Mouse (Mus musculus) liver, embryonic 16.5 days (tissue): ENCODE measurements around the gene Zfp287. TPM values are rescaled to one million over a fixed set of nuclear protein-coding genes. Genes with fewer than 3 reads are reported as not detected.

Experiments used
- ATAC-seq: fragments of 200-750 bp; cut with Nextera tagmentation; 2 replicates; pipeline ENCODE4 v1.8.0; 2017; ENCODE audit warnings: low read depth, mild to moderate bottlenecking, moderate number of reproducible peaks, moderate library complexity
- H3K27ac ChIP-seq: fragments of 300-500 bp; sonication (generic); 2 replicates; pipeline ENCODE4 v1.5.1; 2014; ENCODE audit warnings: mild to moderate bottlenecking, low read length
- H3K27me3 ChIP-seq: fragments of 300-500 bp; sonication (generic); 2 replicates; pipeline ENCODE4 v1.6.1; 2014; ENCODE audit warnings: low read depth, low read length, mixed read lengths; ENCODE audit not compliant: control insufficient read depth, insufficient read depth
- H3K36me3 ChIP-seq: fragments of 300-500 bp; sonication (generic); 2 replicates; pipeline ENCODE4 v1.6.1; 2014; ENCODE audit warnings: mild to moderate bottlenecking; ENCODE audit not compliant: control insufficient read depth, insufficient read depth
- H3K4me1 ChIP-seq: fragments of 300-500 bp; sonication (generic); 2 replicates; pipeline ENCODE4 v1.6.1; 2014; ENCODE audit warnings: low read depth, low read length, mixed read lengths; ENCODE audit not compliant: control insufficient read depth
- H3K4me2 ChIP-seq: fragments of 300-500 bp; sonication (generic); 2 replicates; pipeline ENCODE4 v1.6.1; 2014; ENCODE audit warnings: low read depth, low read length, mixed read lengths
- H3K4me3 ChIP-seq: fragments of 300-500 bp; sonication (generic); 2 replicates; pipeline ENCODE4 v1.5.1; 2014; ENCODE audit warnings: low read depth, mild to moderate bottlenecking, low read length
- H3K9ac ChIP-seq: fragments of 300-500 bp; sonication (generic); 2 replicates; pipeline ENCODE4 v1.6.1; 2014; ENCODE audit warnings: low read depth, low read length
- H3K9me3 ChIP-seq: fragments of 300-500 bp; sonication (generic); replicated peaks from 2 replicates; pipeline ENCODE4 v1.6.1; 2016; ENCODE audit warnings: low read length; ENCODE audit not compliant: control insufficient read depth
- WGBS: fragments of 180-500 bp; shearing (Covaris S2); extraction: QIAGEN DNeasy Blood & Tissue Kit; methylation state at CpG from one replicate; pipeline ENCODE4 v1.1.7; 2014; ENCODE audit not compliant: insufficient replicate concordance; 5-methylcytosine and 5-hydroxymethylcytosine counted together
- polyA plus RNA-seq: library from polyadenylated mRNA; unstranded; fragments of >200 nt; fragmentation: Nextera tagmentation; extraction: Ambion mirVana; gene quantifications from 2 replicates; pipeline ENCODE4 v1.2.1, GENCODE M21; 2015

Zfp287 gene
- polyA plus RNA-seq, result 0.60 and 0.68 TPM in 2 replicates

DNA sequence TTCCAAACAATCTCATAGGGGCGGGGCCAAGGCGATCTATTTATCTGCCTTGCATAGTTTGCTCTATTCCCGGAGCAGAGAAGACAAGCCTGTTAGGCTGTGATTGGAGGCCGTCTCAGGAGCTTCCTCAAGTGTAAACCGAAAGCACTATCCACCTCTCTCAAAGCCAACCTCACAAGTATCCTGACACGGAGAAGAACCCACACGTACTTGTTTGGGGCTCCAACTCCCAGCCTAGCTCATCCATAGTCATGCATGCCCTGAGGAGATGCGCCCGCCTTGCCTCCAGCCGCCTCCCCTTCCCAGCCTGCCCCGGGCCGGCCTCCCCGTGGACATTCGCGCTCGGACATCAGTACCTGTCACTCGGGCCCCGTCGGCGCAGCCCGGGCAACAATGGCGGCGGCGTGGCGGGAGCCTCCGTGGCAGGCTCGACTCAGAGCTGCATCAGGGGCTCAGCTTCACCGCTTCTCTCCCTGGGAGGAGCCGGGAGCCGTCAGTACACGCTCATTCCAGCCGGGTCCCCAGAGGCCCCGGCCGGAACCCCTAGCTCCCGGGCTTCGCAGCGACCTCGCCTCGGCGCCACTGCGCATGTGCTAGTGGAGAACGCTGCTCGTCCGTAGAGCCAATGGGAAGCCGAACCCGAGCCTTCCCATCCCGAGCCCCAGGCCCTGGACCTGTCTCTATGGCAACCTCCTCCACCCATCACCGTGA, at the start of gene Zfp287:
TSS of gene Zfp287 (minus strand) at position 595 of the 711 bp plus-strand sequence.
- Histone ChIP-seq H3K27me3 (peaks cover 18% of the 10 kb centered on the region), H3K9ac (peak within 1 kb of the TSS; percentile 50; the same call in 1 of the 2 replicates), H3K27ac (no peak within 1 kb of the TSS), H3K4me3 (peak within 1 kb of the TSS; percentile 62), H3K4me1 (peaks cover 4% of the 10 kb centered on the region; the same call in 1 of the 2 replicates), H3K9me3 (no peaks in the 10 kb centered on the region), H3K4me2 (peak within 1 kb of the TSS; percentile 73), H3K36me3 (no peaks in the 10 kb centered on the region)
- 0 out of 2 replicates have a peak, but pooled peaks have one; percentile 37 for ATAC-seq
- 2% methylated on average over 48 of the region's 48 CpGs for WGBS

DNA sequence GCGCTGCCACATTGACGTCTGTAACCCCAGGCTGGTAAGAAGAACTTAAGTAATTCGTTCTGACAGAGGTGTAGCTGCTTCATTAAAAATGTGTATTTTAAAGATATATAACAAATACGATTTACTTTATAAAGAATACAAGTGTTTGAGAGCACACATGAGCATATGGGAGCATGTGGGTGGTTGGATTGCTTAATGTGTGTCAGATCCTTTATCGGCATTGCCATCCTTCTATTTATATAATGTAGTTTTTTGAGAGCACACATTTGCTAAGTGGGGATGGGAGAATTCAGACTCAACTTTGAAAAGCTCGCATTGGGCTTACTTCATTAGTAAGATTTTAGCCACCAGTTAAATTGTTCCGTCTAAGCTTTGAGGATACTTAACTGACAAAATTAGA, 44.8 kb upstream of the Zfp287 start:
- 70% methylated on average over 7 of the region's 7 CpGs for WGBS
- Histone ChIP-seq H3K4me2 (no peak overlapping the region), H3K9ac (no peak overlapping the region), H3K4me1 (no peaks in the 10 kb centered on the region), H3K27ac (no peak overlapping the region), H3K9me3 (peaks cover 11% of the 10 kb centered on the region), H3K27me3 (no peaks in the 10 kb centered on the region), H3K4me3 (no peak overlapping the region), H3K36me3 (peaks cover 5% of the 10 kb centered on the region)
- ATAC-seq, result no peak

DNA sequence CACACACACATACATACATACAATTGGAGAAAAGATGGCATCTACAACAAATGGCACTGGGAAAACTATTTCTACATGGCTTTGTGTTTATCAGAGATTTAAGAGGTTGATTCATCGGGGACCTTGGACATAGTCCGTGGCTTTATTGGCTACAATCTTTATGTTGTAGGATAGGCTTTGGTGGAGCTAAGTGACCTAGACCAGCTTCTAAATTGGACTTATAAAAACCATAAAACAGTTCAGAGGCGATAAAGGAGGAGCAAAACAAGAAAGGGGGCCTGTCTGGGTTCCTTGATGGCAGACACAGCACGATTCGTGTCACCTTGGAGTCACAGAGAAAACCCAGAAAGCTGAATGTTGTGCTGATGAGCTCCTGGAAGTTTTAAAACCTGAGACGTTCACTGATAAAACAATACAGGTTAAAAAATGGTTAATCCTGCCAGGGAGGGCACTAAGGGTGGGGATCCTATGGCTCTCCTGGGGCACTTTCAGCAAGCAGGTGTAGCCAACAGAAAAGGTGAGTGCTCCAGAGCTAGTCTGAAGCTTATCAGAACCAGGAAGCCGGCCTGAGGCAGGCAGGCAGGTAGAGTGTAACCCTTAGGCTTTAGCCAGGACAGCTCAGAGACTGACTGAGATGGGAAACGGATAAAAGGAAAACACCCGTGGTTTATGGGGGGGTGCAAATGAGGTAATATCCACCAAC, 29.2 kb upstream of the Zfp287 start:
- Histone ChIP-seq H3K36me3 (no peaks in the 10 kb centered on the region), H3K4me3 (no peak overlapping the region), H3K9me3 (no peaks in the 10 kb centered on the region), H3K9ac (no peak overlapping the region), H3K27me3 (peaks cover 2% of the 10 kb centered on the region; the same call in 1 of the 2 replicates), H3K4me2 (no peak overlapping the region), H3K27ac (no peak overlapping the region), H3K4me1 (no peaks in the 10 kb centered on the region)
- no peak for ATAC-seq
- 54% methylated on average over 9 of the region's 9 CpGs for WGBS

DNA sequence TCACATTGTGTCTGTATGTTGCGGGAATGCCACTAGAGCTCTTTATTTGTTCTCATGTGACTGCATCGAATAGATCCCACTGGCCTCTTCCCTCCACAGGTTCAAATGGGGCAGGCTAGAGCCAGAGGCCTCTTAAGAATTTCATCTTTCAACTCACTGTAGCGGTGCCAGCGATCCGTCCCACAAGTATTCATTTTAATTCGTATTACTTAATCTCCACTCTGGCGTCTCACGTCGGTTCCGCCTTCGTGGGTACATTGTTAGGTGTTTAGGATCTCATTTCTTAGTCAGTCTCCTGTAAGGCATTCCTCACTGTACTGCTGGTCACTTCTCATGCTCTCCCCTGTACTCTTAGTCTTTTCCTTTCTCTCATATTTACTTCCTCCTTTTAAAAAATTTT, 26.8 kb upstream of the Zfp287 start:
- Histone ChIP-seq H3K36me3 (no peaks in the 10 kb centered on the region), H3K27me3 (peaks cover 2% of the 10 kb centered on the region; the same call in 1 of the 2 replicates), H3K9ac (no peak overlapping the region), H3K4me3 (no peak overlapping the region), H3K4me2 (no peak overlapping the region), H3K9me3 (no peaks in the 10 kb centered on the region), H3K27ac (no peak overlapping the region), H3K4me1 (no peaks in the 10 kb centered on the region)
- whole genome bisulfite sequencing, result 79% methylated on average over 11 of the region's 11 CpGs
- no peak for ATAC-seq

DNA sequence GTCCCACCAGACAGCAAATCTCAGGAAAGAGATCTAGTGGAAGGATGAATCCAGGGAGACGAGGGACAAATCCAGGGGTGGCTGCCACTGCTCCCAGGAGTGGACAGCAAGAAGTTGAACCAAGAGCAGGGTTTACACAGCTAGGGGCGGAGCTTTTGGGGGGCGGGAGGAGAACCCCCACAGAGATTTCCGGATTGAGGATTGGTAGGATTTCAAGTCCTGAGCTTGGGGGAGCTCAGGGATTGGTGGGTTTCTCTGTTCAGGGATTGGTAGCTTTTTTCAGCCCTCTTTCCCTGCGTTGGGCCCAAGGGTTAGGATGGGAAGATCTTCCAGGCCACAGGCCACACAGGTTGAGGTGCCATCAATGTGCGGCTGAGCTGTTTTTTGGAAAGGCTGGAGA, 26.2 kb upstream of the Zfp287 start:
- Histone ChIP-seq H3K27ac (no peak overlapping the region), H3K4me2 (no peak overlapping the region), H3K4me3 (no peak overlapping the region), H3K9me3 (no peaks in the 10 kb centered on the region), H3K4me1 (no peaks in the 10 kb centered on the region), H3K27me3 (peaks cover 2% of the 10 kb centered on the region; the same call in 1 of the 2 replicates), H3K36me3 (no peaks in the 10 kb centered on the region), H3K9ac (no peak overlapping the region)
- WGBS, result 58% methylated on average over 6 of the region's 6 CpGs
- ATAC-seq, result no peak

DNA sequence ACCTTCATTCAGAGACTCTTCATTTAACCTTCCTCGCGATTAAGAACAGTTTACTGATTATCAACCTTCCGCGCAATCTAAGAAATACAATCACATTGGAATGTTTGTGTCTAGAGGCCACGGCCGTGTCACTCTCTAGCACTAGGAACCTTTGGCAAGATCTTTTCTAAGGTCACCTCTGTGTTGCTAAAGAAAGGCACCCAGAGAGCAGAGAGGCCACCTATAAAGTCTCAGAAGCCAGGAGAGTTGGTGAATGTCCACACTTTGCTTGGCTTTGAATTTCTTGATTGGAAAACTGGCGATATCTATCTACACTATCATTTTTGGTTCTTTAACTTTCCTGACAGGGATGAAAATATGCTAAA, 25.4 kb upstream of the Zfp287 start:
- Histone ChIP-seq H3K4me2 (peak overlapping the region; percentile 14; the same call in 1 of the 2 replicates), H3K9me3 (no peaks in the 10 kb centered on the region), H3K36me3 (no peaks in the 10 kb centered on the region), H3K9ac (no peak overlapping the region), H3K4me1 (no peaks in the 10 kb centered on the region), H3K27me3 (peaks cover 2% of the 10 kb centered on the region; the same call in 1 of the 2 replicates), H3K27ac (no peak overlapping the region), H3K4me3 (no peak overlapping the region)
- ATAC-seq, result no peak
- WGBS, result 2% methylated on average over 7 of the region's 7 CpGs

DNA sequence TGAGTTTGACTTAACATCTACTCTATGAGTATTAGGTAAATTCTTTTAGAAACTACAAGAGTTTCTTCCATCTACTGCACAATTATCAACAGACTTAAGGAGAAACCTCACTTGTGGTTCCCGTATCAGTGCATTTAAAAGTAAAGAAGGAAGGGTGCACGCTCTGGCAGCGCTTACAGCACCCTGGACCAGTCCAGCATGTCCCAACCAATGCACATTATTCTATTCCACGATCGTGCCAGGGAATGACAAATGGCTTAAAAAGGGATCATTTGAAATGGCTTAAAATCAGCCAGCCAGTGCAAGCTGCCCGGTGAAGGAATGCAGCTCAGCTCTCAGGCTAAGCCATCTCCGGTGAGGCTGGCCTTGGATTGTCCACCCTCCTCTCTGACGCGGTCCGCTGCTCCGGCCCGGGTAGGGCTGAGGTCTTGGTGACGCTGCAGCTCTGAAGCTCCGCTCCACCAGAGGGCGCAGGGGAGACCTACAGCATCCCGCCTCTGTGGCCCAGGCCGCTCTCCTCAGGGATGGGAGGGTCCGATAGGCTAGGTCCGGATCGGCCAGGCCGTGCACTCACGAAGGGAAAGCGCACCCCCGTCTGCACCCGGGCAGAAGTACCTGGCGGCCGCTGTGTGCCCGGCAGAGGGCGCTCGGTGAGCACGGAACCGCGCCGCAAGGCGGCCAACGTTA, 24.9 kb upstream of the Zfp287 start:
- Histone ChIP-seq H3K4me3 (no peak overlapping the region), H3K27ac (no peak overlapping the region)

DNA sequence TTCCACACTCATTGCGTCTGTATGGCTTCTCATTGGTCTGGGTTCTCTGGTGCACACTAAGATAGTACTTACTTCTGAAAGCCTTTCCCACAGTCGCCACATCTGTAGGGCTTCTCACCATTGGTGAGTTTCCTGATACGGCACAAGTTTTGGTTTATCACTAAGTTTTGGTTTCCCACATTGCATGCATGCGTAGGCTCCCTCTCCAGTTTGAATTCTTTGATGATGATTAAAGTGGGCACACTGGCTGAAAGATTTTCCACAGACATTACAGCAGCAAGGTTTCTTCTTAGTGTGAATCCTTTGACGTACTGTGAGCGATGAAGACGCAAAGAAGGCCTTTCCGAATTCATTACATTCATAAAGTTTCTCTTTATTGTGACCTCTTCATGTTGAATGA, 21.1 kb upstream of the Zfp287 start, which contains the start of gene Gm10428:
TSS of gene Gm10428 (plus strand) at position 321 of the 400 bp plus-strand sequence.
- H3K4me3 ChIP-seq, result no peak within 1 kb of the TSS
- ATAC-seq, result no peak
- no peaks in the 10 kb centered on the region for H3K4me1 ChIP-seq
- H3K27me3 ChIP-seq, result peaks cover 2% of the 10 kb centered on the region; the same call in 1 of the 2 replicates
- H3K4me2 ChIP-seq, result no peak within 1 kb of the TSS
- no peaks in the 10 kb centered on the region for H3K36me3 ChIP-seq
- no peak within 1 kb of the TSS for H3K27ac ChIP-seq
- no peak within 1 kb of the TSS for H3K9ac ChIP-seq
- H3K9me3 ChIP-seq, result no peaks in the 10 kb centered on the region
- WGBS, result 68% methylated on average over 8 of the region's 8 CpGs

More for the DNA sequence above, 24.9 kb upstream of the Zfp287 start:
- no peak overlapping the region for H3K9ac ChIP-seq
- 7% methylated on average over 36 of the region's 36 CpGs for WGBS
- H3K4me1 ChIP-seq, result no peaks in the 10 kb centered on the region
- H3K9me3 ChIP-seq, result no peaks in the 10 kb centered on the region
- peak; percentile 94 for ATAC-seq
- peaks cover 2% of the 10 kb centered on the region; the same call in 1 of the 2 replicates for H3K27me3 ChIP-seq
- no peaks in the 10 kb centered on the region for H3K36me3 ChIP-seq
- H3K4me2 ChIP-seq, result peak overlapping the region; percentile 14; the same call in 1 of the 2 replicates
